ENCODE assay signal across 8 mouse cellular contexts in genomic region chr7:27928818-27929695, GRCm38 (mm10). TPM values are rescaled to one million over a fixed set of nuclear protein-coding genes. Genes with fewer than 3 reads are reported as not detected.
DNase-seq lines count a peak whose midpoint lies in the region; ATAC-seq and TF ChIP-seq lines count a peak whose summit lies in the region.

TSS of gene Zfp974 (minus strand) at chr7:27929460.

- peak within 1 kb of the TSS; percentile 82 for H3K4me3 ChIP-seq in E14TG2a.4 (replicated peaks; ENCODE audit: low read length)
- peak within 1 kb of the TSS; percentile 64 for H3K4me3 ChIP-seq in forebrain, embryonic 11.5 days (ENCODE audit: low read depth, low read length)
- H3K4me3 ChIP-seq in heart, embryonic 16.5 days (ENCODE audit: low read length): peak within 1 kb of the TSS; percentile 87
- peak within 1 kb of the TSS; percentile 75 for H3K4me3 ChIP-seq in lung, adult 2 months (replicated peaks; ENCODE audit: extremely low read depth, low read depth, low read length)

- no peak for TF ChIP-seq CTCF in E14TG2a.4 (conservative IDR thresholded peaks at IDR 0.05; ENCODE audit: low read length)
- TF ChIP-seq CTCF in lung, adult 2 months (IDR thresholded peaks at IDR 0.05; ENCODE audit: insufficient read depth, low read length): no peak

- no peaks in the 10 kb centered on the region for H3K27me3 ChIP-seq in E14TG2a.4 (ENCODE audit: insufficient read depth, low read length)
- H3K27me3 ChIP-seq in forebrain, embryonic 11.5 days (ENCODE audit: control insufficient read depth, insufficient read depth, low read length): no peaks in the 10 kb centered on the region
- no peaks in the 10 kb centered on the region for H3K27me3 ChIP-seq in heart, embryonic 16.5 days (ENCODE audit: control insufficient read depth, insufficient read depth, low read length)

- H3K4me2 ChIP-seq in forebrain, embryonic 11.5 days (ENCODE audit: low read depth, low read length, severe bottlenecking): peak within 1 kb of the TSS; percentile 61
- H3K4me2 ChIP-seq in heart, embryonic 16.5 days (ENCODE audit: low read depth, low read length): peak within 1 kb of the TSS; percentile 69

- no peak for TF ChIP-seq POLR2A in lung, adult 2 months (IDR thresholded peaks at IDR 0.05; ENCODE audit: borderline replicate concordance, extremely low read depth, low read depth, low read length)

- H3K27ac ChIP-seq in forebrain, embryonic 11.5 days (ENCODE audit: low read depth, low read length): no peak within 1 kb of the TSS
- peak within 1 kb of the TSS; percentile 27; the same call in 1 of the 2 replicates for H3K27ac ChIP-seq in heart, embryonic 16.5 days (ENCODE audit: low read length)

- ATAC-seq in forebrain, embryonic 11.5 days (replicated peaks; ENCODE audit: low FRiP score): peak; percentile 80
- ATAC-seq in heart, embryonic 16.5 days (replicated peaks; ENCODE audit: extremely low read depth, insufficient read depth, low FRiP score): peak; percentile 80
- peak; percentile 83 for ATAC-seq in neutrophil, adult 5-6 weeks (ENCODE audit: extremely low read depth, insufficient number of reproducible peaks, low FRiP score, poor library complexity, severe bottlenecking)

- H3K36me3 ChIP-seq in E14TG2a.4 (ENCODE audit: insufficient read depth, low read length): no peaks in the 10 kb centered on the region
- H3K36me3 ChIP-seq in forebrain, embryonic 11.5 days (ENCODE audit: control insufficient read depth, insufficient read depth, low read length): no peaks in the 10 kb centered on the region
- peaks cover 9% of the 10 kb centered on the region for H3K36me3 ChIP-seq in heart, embryonic 16.5 days (ENCODE audit: control insufficient read depth, insufficient read depth)

- peak within 1 kb of the TSS; percentile 67 for H3K9ac ChIP-seq in forebrain, embryonic 11.5 days (ENCODE audit: low read length)
- peak within 1 kb of the TSS; percentile 82 for H3K9ac ChIP-seq in heart, embryonic 16.5 days (ENCODE audit: low read length)

- 4% methylated on average over 40 of the region's 40 CpGs for WGBS in forebrain, embryonic 11.5 days
- 4% methylated on average over 40 of the region's 40 CpGs for WGBS in heart, embryonic 16.5 days
- 4% methylated on average over 40 of the region's 40 CpGs for WGBS in lung, adult 2 months

- no peaks in the 10 kb centered on the region for H3K9me3 ChIP-seq in E14TG2a.4 (ENCODE audit: low read length)
- H3K9me3 ChIP-seq in forebrain, embryonic 11.5 days (ENCODE audit: control insufficient read depth, low read length): no peaks in the 10 kb centered on the region
- no peaks in the 10 kb centered on the region for H3K9me3 ChIP-seq in heart, embryonic 16.5 days (replicated peaks; ENCODE audit: control insufficient read depth, low read length)

- peak; percentile 62 for DNase-seq in brain, embryonic 18.5 days (ENCODE audit: low read depth, low spot score)
- peak; percentile 83 for DNase-seq in forebrain, embryonic 11.5 days (ENCODE audit: low spot score)
- DNase-seq in kidney, postnatal 25 days: peak; percentile 63 to 81
- DNase-seq in lung, adult 2 months: peak; percentile 52
- peak; percentile 56 for DNase-seq in testis, postnatal 14 days (ENCODE audit: low spot score)

- peaks cover 10% of the 10 kb centered on the region; the same call in 1 of the 2 replicates for H3K4me1 ChIP-seq in E14TG2a.4 (replicated peaks; ENCODE audit: low read depth, low read length)
- H3K4me1 ChIP-seq in forebrain, embryonic 11.5 days (replicated peaks; ENCODE audit: control insufficient read depth, insufficient read depth, low read length): peaks cover 3% of the 10 kb centered on the region; the same call in 1 of the 2 replicates
- peaks cover 10% of the 10 kb centered on the region for H3K4me1 ChIP-seq in heart, embryonic 16.5 days (ENCODE audit: control insufficient read depth, insufficient read depth, low read length)
- no peaks in the 10 kb centered on the region; the same call in none of the 2 replicates for H3K4me1 ChIP-seq in lung, adult 2 months (ENCODE audit: control insufficient read depth, insufficient read depth, low read length)

RNA-seq across cellular contexts. Expression of gene Zfp974, which starts in this region (rescaled TPM):
- 12.5 and 17.3 TPM in 2 replicates for polyA plus RNA-seq in forebrain, embryonic 11.5 days (2014; fragmentation: Nextera tagmentation; extraction: Ambion mirVana)
- polyA plus RNA-seq in heart, embryonic 16.5 days (2015; fragmentation: Nextera tagmentation; extraction: Ambion mirVana): 7.5 and 7.6 TPM in 2 replicates
- 1.2 and 1.7 TPM in 2 replicates for polyA plus RNA-seq in lung, adult 2 months (2012; rRNA removed)
- 12.8 and 13.5 TPM in 2 replicates for total RNA-seq in neutrophil, adult 5-6 weeks (2017)
